Mouse (Mus musculus): Measurements from ENCODE around the gene Uba2. TPM values are rescaled to one million over a fixed set of nuclear protein-coding genes. Genes with fewer than 3 reads are reported as not detected.
"Not testable (repeated sequence)": the region's sequence is repeated elsewhere in the genome, so short reads cannot be mapped to it uniquely, and the experiment has no call there.

Gene Uba2
- polyA plus RNA-seq, 1 experiment from 2014 or later, result 197 TPM

GRCm38 (mm10) chr7:34200829-34201228 is 31.4 kb upstream of the Uba2 start:
- Histone ChIP-seq H3K4me3 (replicated peaks; ENCODE audit: low read length) (no peak overlapping the region), H3K9me3 (ENCODE audit: control insufficient read depth, low read length) (no peaks in the 10 kb centered on the region), H3K4me2 (ENCODE audit: low read length) (no peak overlapping the region), H3K27me3 (replicated peaks; ENCODE audit: control insufficient read depth, insufficient read depth, low read length) (no peaks in the 10 kb centered on the region), H3K36me3 (ENCODE audit: control insufficient read depth, insufficient read depth) (peaks cover 23% of the 10 kb centered on the region), H3K4me1 (replicated peaks; ENCODE audit: control insufficient read depth, insufficient read depth, low read length) (peaks cover under 1% of the 10 kb centered on the region; the same call in 1 of the 2 replicates), H3K27ac (ENCODE audit: low read length) (no peak overlapping the region), H3K9ac (replicated peaks; ENCODE audit: low read depth, low read length) (no peak overlapping the region)
- WGBS, result 100% methylated on average over 2 of the region's 2 CpGs
- ATAC-seq, result no peak

GRCm38 (mm10) chr7:34198346-34198745 is 28.9 kb upstream of the Uba2 start:
- no peak overlapping the region for H3K4me3 ChIP-seq (replicated peaks; ENCODE audit: low read length)
- H3K4me1 ChIP-seq (replicated peaks; ENCODE audit: control insufficient read depth, insufficient read depth, low read length), result peaks cover 8% of the 10 kb centered on the region
- H3K36me3 ChIP-seq (ENCODE audit: control insufficient read depth, insufficient read depth), result peaks cover 14% of the 10 kb centered on the region
- H3K9ac ChIP-seq (replicated peaks; ENCODE audit: low read depth, low read length), result no peak overlapping the region
- no peak for ATAC-seq
- WGBS, result 57% methylated on average over 3 of the region's 3 CpGs
- H3K9me3 ChIP-seq (ENCODE audit: control insufficient read depth, low read length), result no peaks in the 10 kb centered on the region
- H3K27me3 ChIP-seq (replicated peaks; ENCODE audit: control insufficient read depth, insufficient read depth, low read length), result no peaks in the 10 kb centered on the region
- H3K27ac ChIP-seq (ENCODE audit: low read length), result no peak overlapping the region
- no peak overlapping the region for H3K4me2 ChIP-seq (ENCODE audit: low read length)

GRCm38 (mm10) chr7:34196132-34197128 is 27.0 kb upstream of the Uba2 start, which contains the start of gene Pdcd2l:
Pdcd2l (minus strand) TSS chr7:34196661.
- H3K4me1 ChIP-seq (replicated peaks; ENCODE audit: control insufficient read depth, insufficient read depth, low read length), result peaks cover 8% of the 10 kb centered on the region
- H3K9ac ChIP-seq (replicated peaks; ENCODE audit: low read depth, low read length), result peak within 1 kb of the TSS; percentile 94
- peak within 1 kb of the TSS; percentile 71 for H3K4me2 ChIP-seq (ENCODE audit: low read length)
- peak within 1 kb of the TSS; percentile 63 for H3K4me3 ChIP-seq (replicated peaks; ENCODE audit: low read length)
- no peaks in the 10 kb centered on the region for H3K9me3 ChIP-seq (ENCODE audit: control insufficient read depth, low read length)
- H3K27ac ChIP-seq (ENCODE audit: low read length), result peak within 1 kb of the TSS; percentile 52; the same call in 1 of the 2 replicates
- H3K27me3 ChIP-seq (replicated peaks; ENCODE audit: control insufficient read depth, insufficient read depth, low read length), result no peaks in the 10 kb centered on the region
- peak; percentile 96 for ATAC-seq
- H3K36me3 ChIP-seq (ENCODE audit: control insufficient read depth, insufficient read depth), result peaks cover 10% of the 10 kb centered on the region
- 3% methylated on average over 70 of the region's 70 CpGs for WGBS

GRCm38 (mm10) chr7:34195632-34196031 is 26.2 kb upstream of the Uba2 start:
- Histone ChIP-seq H3K36me3 (ENCODE audit: control insufficient read depth, insufficient read depth) (peaks cover 3% of the 10 kb centered on the region; the same call in 1 of the 2 replicates), H3K4me3 (replicated peaks; ENCODE audit: low read length) (peak overlapping the region; percentile 63), H3K27ac (ENCODE audit: low read length) (no peak overlapping the region), H3K27me3 (replicated peaks; ENCODE audit: control insufficient read depth, insufficient read depth, low read length) (no peaks in the 10 kb centered on the region), H3K4me1 (replicated peaks; ENCODE audit: control insufficient read depth, insufficient read depth, low read length) (peaks cover 8% of the 10 kb centered on the region), H3K4me2 (ENCODE audit: low read length) (peak overlapping the region; percentile 71), H3K9ac (replicated peaks; ENCODE audit: low read depth, low read length) (peak overlapping the region; percentile 94; the same call in 1 of the 2 replicates), H3K9me3 (ENCODE audit: control insufficient read depth, low read length) (no peaks in the 10 kb centered on the region)
- 52% methylated on average over 3 of the region's 3 CpGs for WGBS
- ATAC-seq, result no peak

GRCm38 (mm10) chr7:34192825-34193224 is 23.4 kb upstream of the Uba2 start:
- Histone ChIP-seq H3K9me3 (ENCODE audit: control insufficient read depth, low read length) (no peaks in the 10 kb centered on the region), H3K27me3 (replicated peaks; ENCODE audit: control insufficient read depth, insufficient read depth, low read length) (no peaks in the 10 kb centered on the region), H3K36me3 (ENCODE audit: control insufficient read depth, insufficient read depth) (peaks cover 18% of the 10 kb centered on the region), H3K4me2 (ENCODE audit: low read length) (no peak overlapping the region), H3K4me3 (replicated peaks; ENCODE audit: low read length) (no peak overlapping the region), H3K4me1 (replicated peaks; ENCODE audit: control insufficient read depth, insufficient read depth, low read length) (peaks cover 8% of the 10 kb centered on the region), H3K9ac (replicated peaks; ENCODE audit: low read depth, low read length) (no peak overlapping the region), H3K27ac (ENCODE audit: low read length) (no peak overlapping the region)
- ATAC-seq, result no peak
- 93% methylated on average over 6 of the region's 6 CpGs for WGBS

- Histone ChIP-seq H3K9ac (replicated peaks; ENCODE audit: low read depth, low read length) (no peak overlapping the region), H3K4me3 (replicated peaks; ENCODE audit: low read length) (no peak overlapping the region), H3K9me3 (ENCODE audit: control insufficient read depth, low read length) (no peaks in the 10 kb centered on the region), H3K36me3 (ENCODE audit: control insufficient read depth, insufficient read depth) (peaks cover 26% of the 10 kb centered on the region), H3K27me3 (replicated peaks; ENCODE audit: control insufficient read depth, insufficient read depth, low read length) (no peaks in the 10 kb centered on the region), H3K4me1 (replicated peaks; ENCODE audit: control insufficient read depth, insufficient read depth, low read length) (no peaks in the 10 kb centered on the region), H3K4me2 (ENCODE audit: low read length) (no peak overlapping the region), H3K27ac (ENCODE audit: low read length) (no peak overlapping the region)
- ATAC-seq, result no peak
- 93% methylated on average over 12 of the region's 12 CpGs for whole genome bisulfite sequencing
These were observed 20.1 kb upstream of the Uba2 start for GRCm38 (mm10) chr7:34189376-34189989.

- 83% methylated on average over 3 of the region's 3 CpGs for WGBS
- no peak for ATAC-seq
- no peaks in the 10 kb centered on the region for H3K9me3 ChIP-seq (ENCODE audit: control insufficient read depth, low read length)
- no peak overlapping the region for H3K4me2 ChIP-seq (ENCODE audit: low read length)
- no peak overlapping the region for H3K27ac ChIP-seq (ENCODE audit: low read length)
- no peaks in the 10 kb centered on the region for H3K27me3 ChIP-seq (replicated peaks; ENCODE audit: control insufficient read depth, insufficient read depth, low read length)
- H3K4me3 ChIP-seq (replicated peaks; ENCODE audit: low read length), result no peak overlapping the region
- H3K36me3 ChIP-seq (ENCODE audit: control insufficient read depth, insufficient read depth), result peaks cover 20% of the 10 kb centered on the region
- no peaks in the 10 kb centered on the region for H3K4me1 ChIP-seq (replicated peaks; ENCODE audit: control insufficient read depth, insufficient read depth, low read length)
- no peak overlapping the region for H3K9ac ChIP-seq (replicated peaks; ENCODE audit: low read depth, low read length)
These were observed 14.4 kb upstream of the Uba2 start for GRCm38 (mm10) chr7:34183794-34184193.

GRCm38 (mm10) chr7:34183356-34183755 is 14.0 kb upstream of the Uba2 start:
- Histone ChIP-seq H3K36me3 (ENCODE audit: control insufficient read depth, insufficient read depth) (peaks cover 17% of the 10 kb centered on the region), H3K27me3 (replicated peaks; ENCODE audit: control insufficient read depth, insufficient read depth, low read length) (no peaks in the 10 kb centered on the region), H3K4me3 (replicated peaks; ENCODE audit: low read length) (no peak overlapping the region), H3K9me3 (ENCODE audit: control insufficient read depth, low read length) (no peaks in the 10 kb centered on the region), H3K4me2 (ENCODE audit: low read length) (no peak overlapping the region), H3K27ac (ENCODE audit: low read length) (no peak overlapping the region), H3K4me1 (replicated peaks; ENCODE audit: control insufficient read depth, insufficient read depth, low read length) (no peaks in the 10 kb centered on the region), H3K9ac (replicated peaks; ENCODE audit: low read depth, low read length) (no peak overlapping the region)
- ATAC-seq, result no peak
- 88% methylated on average over 13 of the region's 13 CpGs for WGBS

GRCm38 (mm10) chr7:34176241-34176640 is 6.8 kb upstream of the Uba2 start:
- 88% methylated on average over 6 of the region's 6 CpGs for WGBS

More at GRCm38 (mm10) chr7:34176241-34176640, 6.8 kb upstream of the Uba2 start:
- not testable (repeated sequence) for H3K9ac ChIP-seq (replicated peaks; ENCODE audit: low read depth, low read length); H3K4me2 ChIP-seq (ENCODE audit: low read length); H3K36me3 ChIP-seq (ENCODE audit: control insufficient read depth, insufficient read depth); H3K27ac ChIP-seq (ENCODE audit: low read length); H3K27me3 ChIP-seq (replicated peaks; ENCODE audit: control insufficient read depth, insufficient read depth, low read length); H3K4me3 ChIP-seq (replicated peaks; ENCODE audit: low read length); ATAC-seq; H3K4me1 ChIP-seq (replicated peaks; ENCODE audit: control insufficient read depth, insufficient read depth, low read length); H3K9me3 ChIP-seq (ENCODE audit: control insufficient read depth, low read length)

All from forebrain, embryonic 16.5 days (tissue).